9 mouse cellular contexts compared by ENCODE assay signal in the genomic region with DNA sequence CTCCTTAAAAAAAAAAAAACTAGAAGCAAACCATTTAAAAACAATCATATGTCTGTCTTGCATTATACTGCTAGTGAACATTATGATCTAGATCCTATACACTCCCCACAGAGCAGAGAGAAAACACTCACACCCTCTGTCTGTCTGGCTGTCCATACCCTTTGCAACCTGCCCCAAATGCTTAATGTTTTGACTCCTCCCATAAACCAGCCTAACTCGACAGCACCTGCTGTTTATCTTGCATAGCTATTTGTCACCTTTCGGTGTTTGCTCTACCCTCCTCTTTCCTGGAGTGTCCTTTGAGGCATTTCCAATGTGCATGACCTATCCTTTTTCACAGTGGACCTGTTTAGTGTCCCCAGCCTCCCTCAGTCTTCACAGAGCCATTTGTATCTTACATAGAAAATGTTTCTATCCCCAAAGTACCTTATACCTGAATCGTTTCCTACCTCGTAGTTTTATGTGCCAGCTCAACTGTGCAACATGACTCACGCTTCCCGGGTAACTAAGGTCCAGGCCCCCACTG. TPM values are rescaled to one million over a fixed set of nuclear protein-coding genes. Genes with fewer than 3 reads are reported as not detected.
DNase-seq lines count a peak whose midpoint lies in the region; ATAC-seq and TF ChIP-seq lines count a peak whose summit lies in the region.
"Had no signal": no experiment of that assay in that cellular context is flagged by ENCODE, and none has a peak within 500 bp of the region (broad histone marks: within the 10 kb centered on the region; RNA-seq: fewer than 3 reads in every experiment).

No protein-coding gene starts in this region.

- H3K4me3 ChIP-seq in lung, embryonic 16.5 days (ENCODE audit: low read length): peak overlapping the region; percentile 74
- H3K4me3 ChIP-seq in limb, embryonic 14.5 days (replicated peaks; ENCODE audit: low read length): peak overlapping the region; percentile 83
- H3K4me3 ChIP-seq in small intestine, adult 2 months (ENCODE audit: low read depth, low read length): peak overlapping the region; percentile 65

- WGBS in lung, embryonic 16.5 days: 3% methylated on average over 6 of the region's 6 CpGs
- WGBS in limb, embryonic 14.5 days: 5% methylated on average over 6 of the region's 6 CpGs
- 6% methylated on average over 6 of the region's 6 CpGs for whole genome bisulfite sequencing in small intestine, adult 2 months

- H3K4me1 ChIP-seq in lung, embryonic 16.5 days (replicated peaks; ENCODE audit: control insufficient read depth, insufficient read depth, low read length): peaks cover 5% of the 10 kb centered on the region
- H3K4me1 ChIP-seq in limb, embryonic 14.5 days (ENCODE audit: control insufficient read depth, insufficient read depth, low read length): peaks cover 3% of the 10 kb centered on the region
- H3K4me1 ChIP-seq in small intestine, adult 2 months (ENCODE audit: control insufficient read depth, insufficient read depth, insufficient read length, low read length): peaks cover 3% of the 10 kb centered on the region

- H3K4me2 ChIP-seq in lung, embryonic 16.5 days (ENCODE audit: low read depth, low read length): peak overlapping the region; percentile 90
- H3K4me2 ChIP-seq in limb, embryonic 14.5 days (replicated peaks; ENCODE audit: low read depth, low read length, severe bottlenecking): peak overlapping the region; percentile 77

- H3K36me3 ChIP-seq in lung, embryonic 16.5 days (ENCODE audit: control insufficient read depth, insufficient read depth, low read length): no peaks in the 10 kb centered on the region
- H3K36me3 ChIP-seq in limb, embryonic 14.5 days (ENCODE audit: control insufficient read depth, insufficient read depth, low read length): peaks cover 23% of the 10 kb centered on the region
- peaks cover 34% of the 10 kb centered on the region for H3K36me3 ChIP-seq in small intestine, adult 2 months (ENCODE audit: control insufficient read depth, insufficient read depth, low read length)

- no peak for DNase-seq in lung, postnatal 4 days
- no peak for DNase-seq in limb, embryonic 14.5 days (ENCODE audit: low spot score)
- DNase-seq in urinary bladder, postnatal 4 days (ENCODE audit: low spot score in 2 of 2): no peak
- DNase-seq in cerebellum, postnatal 4 days (ENCODE audit: low spot score in 2 of 2): no peak
- no peak for DNase-seq in urinary bladder, postnatal 36 days (ENCODE audit: low spot score in 2 of 2)

- ATAC-seq in lung, embryonic 16.5 days (ENCODE audit: low read depth): peak; percentile 11; the same call in 1 of the 2 replicates
- ATAC-seq in erythroid progenitor cell, adult 5-6 weeks (replicated peaks; ENCODE audit: low FRiP score, poor library complexity, severe bottlenecking): peak; percentile 48
- ATAC-seq in limb, embryonic 14.5 days (ENCODE audit: low FRiP score, low read depth): peak; percentile 11; the same call in 1 of the 2 replicates

- TF ChIP-seq CTCF in small intestine, adult 2 months (IDR thresholded peaks at IDR 0.05; ENCODE audit: extremely low read depth, insufficient read length, insufficient replicate concordance, low read depth, low read length): no peak

- no peaks in the 10 kb centered on the region for H3K27me3 ChIP-seq in lung, embryonic 16.5 days (ENCODE audit: control insufficient read depth, insufficient read depth, low read depth, low read length)
- no peaks in the 10 kb centered on the region for H3K27me3 ChIP-seq in limb, embryonic 14.5 days (ENCODE audit: control insufficient read depth, insufficient read depth, low read length)
- H3K27me3 ChIP-seq in small intestine, adult 2 months (ENCODE audit: control insufficient read depth, insufficient read depth, low read length): no peaks in the 10 kb centered on the region

- no peak overlapping the region for H3K27ac ChIP-seq in lung, embryonic 16.5 days (ENCODE audit: low read length)
- no peak overlapping the region for H3K27ac ChIP-seq in limb, embryonic 14.5 days (replicated peaks; ENCODE audit: low read depth, low read length)
- H3K27ac ChIP-seq in small intestine, adult 2 months (ENCODE audit: insufficient read depth, low read depth, low read length): peak overlapping the region; percentile 34; the same call in 1 of the 2 replicates

- H3K9ac ChIP-seq in lung, embryonic 16.5 days (ENCODE audit: low read length): peak overlapping the region; percentile 89
- peak overlapping the region; percentile 94 for H3K9ac ChIP-seq in limb, embryonic 14.5 days (ENCODE audit: low read depth, low read length, severe bottlenecking)

- H3K9me3 ChIP-seq in lung, embryonic 16.5 days (ENCODE audit: control insufficient read depth, low read length): no peaks in the 10 kb centered on the region
- H3K9me3 ChIP-seq in limb, embryonic 14.5 days (ENCODE audit: control insufficient read depth, low read length): no peaks in the 10 kb centered on the region

- TF ChIP-seq POLR2A in limb, embryonic 14.5 days (IDR thresholded peaks at IDR 0.05; ENCODE audit: borderline replicate concordance, extremely low read depth, insufficient read depth, insufficient read length): no peak
- no peak for TF ChIP-seq POLR2A in small intestine, adult 2 months (IDR thresholded peaks at IDR 0.05; ENCODE audit: low read depth, low read length)

RNA-seq across cellular contexts. Expression of gene Gstm5, which starts 0.4 kb away (rescaled TPM):
- 106 and 109 TPM in 2 replicates for polyA plus RNA-seq in lung, embryonic 16.5 days (2015; fragmentation: Nextera tagmentation; extraction: Ambion mirVana)
- total RNA-seq in erythroid progenitor cell, adult 5-6 weeks (2015; ENCODE audit: low replicate concordance): 49.4 and 80.1 TPM in 2 replicates
- total RNA-seq in erythroid progenitor cell, adult 5-6 weeks (2017; ENCODE audit: low replicate concordance): 50.7 and 54.8 TPM in 2 replicates
- polyA plus RNA-seq in limb, embryonic 14.5 days (2012; rRNA removed): 135 and 154 TPM in 2 replicates
- 214 and 228 TPM in 2 replicates for polyA plus RNA-seq in limb, embryonic 14.5 days (2014; fragmentation: Nextera tagmentation; extraction: Ambion mirVana)
- polyA plus RNA-seq in small intestine, adult 2 months (2012; rRNA removed): 6.6 and 11.3 TPM in 2 replicates

RNA-seq across cellular contexts. Expression of gene Eps8l3, which starts 18.2 kb away (rescaled TPM):
- polyA plus RNA-seq in lung, embryonic 16.5 days (2015; fragmentation: Nextera tagmentation; extraction: Ambion mirVana): not detected in 2 replicates
- not detected in 2 replicates for total RNA-seq in erythroid progenitor cell, adult 5-6 weeks (2015; ENCODE audit: low replicate concordance)
- not detected in 2 replicates for total RNA-seq in erythroid progenitor cell, adult 5-6 weeks (2017; ENCODE audit: low replicate concordance)
- 0.06 and 0.09 TPM in 2 replicates for polyA plus RNA-seq in limb, embryonic 14.5 days (2012; rRNA removed)
- polyA plus RNA-seq in limb, embryonic 14.5 days (2014; fragmentation: Nextera tagmentation; extraction: Ambion mirVana): not detected in 2 replicates
- 127 and 351 TPM in 2 replicates for polyA plus RNA-seq in small intestine, adult 2 months (2012; rRNA removed)
- total RNA-seq: neutrophil, adult 5-6 weeks had no signal

RNA-seq across cellular contexts. Expression of gene Gstm7, which starts 36.4 kb away (rescaled TPM):
- polyA plus RNA-seq in lung, embryonic 16.5 days (2015; fragmentation: Nextera tagmentation; extraction: Ambion mirVana): 11.0 and 12.3 TPM in 2 replicates
- not detected in 2 replicates for total RNA-seq in erythroid progenitor cell, adult 5-6 weeks (2015; ENCODE audit: low replicate concordance)
- not detected in 2 replicates for total RNA-seq in erythroid progenitor cell, adult 5-6 weeks (2017; ENCODE audit: low replicate concordance)
- polyA plus RNA-seq in limb, embryonic 14.5 days (2012; rRNA removed): 17.5 and 19.2 TPM in 2 replicates
- polyA plus RNA-seq in limb, embryonic 14.5 days (2014; fragmentation: Nextera tagmentation; extraction: Ambion mirVana): 19.8 and 25.7 TPM in 2 replicates
- 9.4 and 29.1 TPM in 2 replicates for polyA plus RNA-seq in small intestine, adult 2 months (2012; rRNA removed)
- total RNA-seq: neutrophil, adult 5-6 weeks had no signal

RNA-seq across cellular contexts. Expression of gene Gstm6, which starts 48.3 kb away (rescaled TPM):
- 3.9 and 4.1 TPM in 2 replicates for polyA plus RNA-seq in lung, embryonic 16.5 days (2015; fragmentation: Nextera tagmentation; extraction: Ambion mirVana)
- total RNA-seq in erythroid progenitor cell, adult 5-6 weeks (2015; ENCODE audit: low replicate concordance): not detected in 2 replicates
- total RNA-seq in erythroid progenitor cell, adult 5-6 weeks (2017; ENCODE audit: low replicate concordance): not detected in 2 replicates
- polyA plus RNA-seq in limb, embryonic 14.5 days (2012; rRNA removed): 7.3 and 7.6 TPM in 2 replicates
- 9.5 and 13.0 TPM in 2 replicates for polyA plus RNA-seq in limb, embryonic 14.5 days (2014; fragmentation: Nextera tagmentation; extraction: Ambion mirVana)
- polyA plus RNA-seq in small intestine, adult 2 months (2012; rRNA removed): 9.5 and 20.7 TPM in 2 replicates
- total RNA-seq: neutrophil, adult 5-6 weeks had no signal

Comparison
In these comparisons a context has a peak if more than half of its experiments do, and no peak if none do; other contexts are left out.
1. RNA of gene Eps8l3, which starts 18.2 kb away (polyA plus RNA-seq): 127 to 351 TPM in small intestine, adult 2 months; 0.06 to 0.09 TPM in limb, embryonic 14.5 days and not detected in lung, embryonic 16.5 days; every median in the first group is over 100 times any median in the second.
2. Peak in every context shown above with its lines, with median percentiles within 50 percentile points of each other: ATAC-seq and H3K4me3 ChIP-seq.